Mouse (Mus musculus): ENCODE measurements around the gene Dclre1a.

Dclre1a gene

GRCm38 (mm10) chr19:56485376-56486271 is 62.4 kb downstream of the Dclre1a start:
- no peak for DNase-seq (ENCODE audit: low read depth, low spot score)

DNA sequence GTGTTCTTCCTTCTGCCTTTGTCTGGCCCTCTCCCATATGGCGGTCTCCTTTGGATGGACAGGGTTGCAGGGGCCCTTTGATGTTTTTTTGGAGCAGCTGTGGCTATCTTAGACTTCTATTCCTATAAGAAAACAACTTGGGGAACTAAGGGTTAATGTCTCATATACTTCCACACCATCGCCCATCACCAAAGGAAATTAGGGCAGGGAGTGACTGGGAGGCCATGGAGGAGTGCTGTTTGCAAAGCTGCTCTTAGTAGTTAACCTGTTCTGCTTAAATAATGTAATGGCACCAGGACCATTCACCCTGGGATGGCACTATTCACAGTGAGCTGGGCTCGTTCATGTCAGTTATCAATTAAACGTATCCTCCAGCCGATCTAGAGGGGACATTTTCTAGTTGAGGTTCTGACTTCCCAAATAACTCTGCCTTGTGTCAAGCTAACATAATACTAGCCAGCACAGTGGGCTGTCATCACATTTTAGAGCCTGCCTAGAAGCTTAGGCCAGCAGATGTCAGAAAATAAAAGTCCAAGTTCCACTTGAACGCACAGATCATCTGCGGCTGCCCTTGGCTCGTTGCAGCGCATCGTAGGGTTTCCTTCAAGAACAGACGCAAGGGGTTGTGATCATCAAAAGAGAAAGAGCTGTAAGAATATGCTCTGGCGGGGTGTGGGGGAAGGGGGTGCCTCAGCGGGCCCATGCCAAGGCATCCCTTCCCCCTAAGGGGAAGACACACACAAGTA is 63.2 kb downstream of the Dclre1a start:
- DNase-seq (ENCODE audit: low read depth, low spot score): no peak

Measured in A20 (cell line).